Mouse (Mus musculus): ENCODE measurements at regions not wholly inside any gene's neighbourhood (a gene's known extent, or its start where the extent isn't known, plus 50 kb on each side); places are given as distances from the start of the nearest gene placed in this dataset.

- DNase-seq (ENCODE audit: low spot score in 2 of 2): no peak
These were observed 64.0 kb upstream of the Dio3 start for GRCm38 (mm10) chr12:110214833-110215232.

- no peak for DNase-seq (ENCODE audit: low spot score in 2 of 2)
These were observed 63.6 kb upstream of the Dio3 start for GRCm38 (mm10) chr12:110215311-110215710.

- no peak for DNase-seq (ENCODE audit: low spot score in 2 of 2)
These were observed 59.1 kb upstream of the Dio3 start for GRCm38 (mm10) chr12:110219750-110220149.

GRCm38 (mm10) chr12:110220516-110220915 lies 58.4 kb upstream of the Dio3 start:
- no peak for DNase-seq (ENCODE audit: low spot score in 2 of 2)

GRCm38 (mm10) chr12:110221184-110221583 lies 57.7 kb upstream of the Dio3 start:
- no peak for DNase-seq (ENCODE audit: low spot score in 2 of 2)

- DNase-seq (ENCODE audit: low spot score in 2 of 2): no peak
These were observed 57.2 kb upstream of the Dio3 start for GRCm38 (mm10) chr12:110221679-110222078.

- no peak for DNase-seq (ENCODE audit: low spot score in 2 of 2)
These were observed 54.6 kb upstream of the Dio3 start for GRCm38 (mm10) chr12:110224250-110224649.

- peak; percentile 62 to 69 for DNase-seq (ENCODE audit: low spot score in 2 of 2)
These were observed 50.9 kb upstream of the Dio3 start for GRCm38 (mm10) chr12:110228011-110228411.

Small RNA genes in the stretch of these regions (microRNA-seq; reads per million reads assigned to microRNA genes)
- gene Gm24321: 0 reads per million in 2 experiments
- gene Gm25252: 0 reads per million in 2 experiments
- 0 reads per million in 2 experiments for gene Gm25750
- 0 to 0.64 reads per million in 2 experiments for gene Gm27379
- gene Gm44322: 0 reads per million in 2 experiments
- 10.5 to 31.8 reads per million in 2 experiments for gene Mir1193
- gene Mir1197: 0 to 2.5 reads per million in 2 experiments
- gene Mir134: 519 to 589 reads per million in 2 experiments
- gene Mir154: 804 to 1,362 reads per million in 2 experiments
- gene Mir299a: 0 reads per million in 2 experiments
- 0 reads per million in 2 experiments for gene Mir299b
- 438 to 478 reads per million in 2 experiments for gene Mir300
- gene Mir3072: 94.1 to 152 reads per million in 2 experiments
- 487 to 918 reads per million in 2 experiments for gene Mir323
- 153 to 244 reads per million in 2 experiments for gene Mir329
- 1,619 to 2,254 reads per million in 2 experiments for gene Mir369
- 0 reads per million in 2 experiments for gene Mir376a
- 127 to 161 reads per million in 2 experiments for gene Mir376b
- gene Mir376c: 117 to 295 reads per million in 2 experiments
- gene Mir377: 46.3 to 83.4 reads per million in 2 experiments
- gene Mir379: 4,586 to 4,660 reads per million in 2 experiments
- gene Mir380: 0 reads per million in 2 experiments
- 376 to 995 reads per million in 2 experiments for gene Mir381
- 5,661 to 7,704 reads per million in 2 experiments for gene Mir382
- gene Mir409: 0 reads per million in 2 experiments
- 59.7 to 73.8 reads per million in 2 experiments for gene Mir410
- 5,047 to 5,446 reads per million in 2 experiments for gene Mir411
- gene Mir412: 54.1 to 68.0 reads per million in 2 experiments
- gene Mir453: 0 reads per million in 2 experiments
- gene Mir485: 2,099 to 2,450 reads per million in 2 experiments
- gene Mir487b: 5,538 to 8,533 reads per million in 2 experiments
- gene Mir494: 12.4 to 17.9 reads per million in 2 experiments
- 88.1 to 104 reads per million in 2 experiments for gene Mir495
- 90.5 to 96.4 reads per million in 2 experiments for gene Mir496a
- 0 reads per million in 2 experiments for gene Mir539
- 4,844 to 5,287 reads per million in 2 experiments for gene Mir541
- 131 to 170 reads per million in 2 experiments for gene Mir543
- gene Mir544: 3.8 to 9.6 reads per million in 2 experiments
- gene Mir654: 0 reads per million in 2 experiments
- gene Mir666: 290 to 410 reads per million in 2 experiments
- gene Mir667: 618 to 723 reads per million in 2 experiments
- gene Mir668: 662 to 958 reads per million in 2 experiments
- 26.3 to 34.1 reads per million in 2 experiments for gene Mir679
- 2.8 to 5.1 reads per million in 2 experiments for gene Mir758
- 0 reads per million in 2 experiments for gene Mir882

All from layer of hippocampus, adult 8-10 months (tissue).